Mouse (Mus musculus): ENCODE measurements around the gene Cacybp.
A peak's percentile ranks its signal among the peaks of the same experiment; 100 is the strongest.

Gene Cacybp

DNA sequence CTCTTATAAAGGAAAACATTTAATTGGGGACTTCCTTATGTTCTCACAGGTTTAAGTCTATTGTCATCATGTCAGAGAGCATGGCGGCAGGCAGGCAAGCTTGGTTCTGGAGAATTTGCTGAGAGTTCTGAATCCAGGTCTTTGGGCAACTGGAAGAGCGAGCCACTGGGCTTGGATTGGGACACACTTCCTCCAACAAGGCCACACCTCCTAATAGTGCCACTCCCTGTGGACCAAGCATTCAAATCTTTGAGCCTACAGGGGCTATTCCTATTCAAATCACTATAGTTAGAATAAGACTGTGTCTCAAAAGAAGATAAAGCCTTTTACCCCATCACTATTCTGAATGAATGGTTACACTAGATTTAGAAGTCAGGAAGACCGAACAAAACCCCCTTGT, 5.2 kb upstream of the Cacybp start:
- DNase-seq (ENCODE audit: low read depth in 1 of 2, low spot score in 2 of 2): no peak

- no peak for DNase-seq (ENCODE audit: low read depth in 1 of 2, low spot score in 2 of 2)
These were observed 1.5 kb upstream of the Cacybp start for GRCm38 (mm10) chr1:160214171-160214570.

DNA sequence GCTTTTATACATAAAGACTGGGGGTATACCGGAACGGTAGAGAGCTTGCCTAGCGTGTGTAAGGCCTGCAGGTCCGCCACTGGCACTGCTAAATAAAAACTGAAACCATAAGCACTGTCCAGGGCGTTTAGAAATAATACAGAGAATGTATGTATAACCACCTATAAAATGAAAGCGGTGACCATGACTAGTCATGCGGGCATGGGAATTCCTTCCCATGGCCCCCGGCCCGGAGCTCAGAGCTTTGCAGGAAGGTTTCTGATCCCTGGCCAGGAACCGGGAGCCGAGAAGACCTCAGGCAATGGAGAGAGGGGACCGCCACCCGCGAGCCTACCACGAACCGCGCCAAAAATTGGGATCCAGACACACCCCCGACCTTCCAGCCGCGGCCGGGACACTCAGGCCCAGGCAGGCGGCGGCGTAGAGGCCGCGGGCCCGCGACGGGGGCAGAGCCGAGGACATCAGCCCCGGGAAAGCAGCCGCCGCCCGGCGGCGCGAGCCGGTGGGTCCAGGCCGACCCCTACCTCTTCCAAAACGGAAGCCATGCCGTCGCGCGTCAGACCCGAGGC, 468 bp downstream of the Cacybp start:
- no peak for DNase-seq (ENCODE audit: low read depth in 1 of 2, low spot score in 2 of 2)

DNA sequence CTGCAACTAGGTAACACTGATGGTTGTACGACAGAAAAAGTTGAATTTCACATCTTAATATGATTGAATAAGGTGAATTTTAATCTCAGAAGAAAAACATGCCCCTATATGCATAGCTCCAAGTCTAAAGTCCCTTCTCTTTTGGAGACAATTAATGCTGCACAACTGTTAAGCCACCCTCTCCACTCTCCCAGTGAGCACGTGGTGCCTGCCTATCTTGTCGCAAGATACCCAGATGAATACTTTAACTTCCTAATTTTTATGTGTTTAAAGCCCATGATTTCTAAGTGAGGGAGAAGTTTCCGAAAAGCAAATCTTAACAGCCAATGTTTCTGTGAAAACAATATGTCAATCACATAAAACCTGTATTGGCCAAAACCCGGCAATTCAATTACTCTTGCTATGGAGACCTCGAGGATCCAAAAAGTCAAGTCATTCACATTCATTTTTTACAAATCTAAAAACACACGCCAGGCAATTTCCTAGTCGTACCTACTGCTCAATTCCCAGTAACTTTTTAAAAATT, 1.0 kb downstream of the Cacybp start:
- no peak for DNase-seq (ENCODE audit: low read depth in 1 of 2, low spot score in 2 of 2)

DNA sequence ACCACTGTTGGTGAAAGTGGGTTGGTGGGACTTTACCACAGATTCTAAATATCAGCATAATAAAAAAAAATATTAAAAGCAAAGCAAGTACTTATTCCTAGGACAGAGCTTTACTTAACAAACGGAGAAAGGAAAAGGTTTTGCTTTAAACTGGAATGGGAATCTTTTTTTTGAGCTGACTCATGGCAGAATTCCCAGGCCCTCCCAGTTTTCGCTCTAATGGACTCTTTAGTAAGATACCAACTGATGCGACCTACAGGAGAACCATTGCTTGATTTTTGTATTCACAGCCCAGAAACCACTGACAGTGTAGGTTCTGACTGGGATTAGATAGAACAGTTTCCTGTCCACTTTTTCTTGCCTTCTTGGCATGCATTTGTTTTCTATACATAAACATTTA, 2.1 kb downstream of the Cacybp start:
- no peak for DNase-seq (ENCODE audit: low read depth in 1 of 2, low spot score in 2 of 2)

- no peak for DNase-seq (ENCODE audit: low read depth in 1 of 2, low spot score in 2 of 2)
These were observed 2.8 kb downstream of the Cacybp start for GRCm38 (mm10) chr1:160209844-160210243.

- no peak for DNase-seq (ENCODE audit: low read depth in 1 of 2, low spot score in 2 of 2)
These were observed 7.2 kb downstream of the Cacybp start for GRCm38 (mm10) chr1:160205486-160205885.

- no peak for DNase-seq (ENCODE audit: low read depth in 1 of 2, low spot score in 2 of 2)
These were observed 17.4 kb downstream of the Cacybp start for GRCm38 (mm10) chr1:160195337-160195663.

GRCm38 (mm10) chr1:160194529-160195336, 17.9 kb downstream of the Cacybp start, which contains the start of gene Mrps14:
TSS of gene Mrps14 (plus strand) at chr1:160195215.
- DNase-seq (ENCODE audit: low read depth in 1 of 2, low spot score in 2 of 2): peak; percentile 98

DNA sequence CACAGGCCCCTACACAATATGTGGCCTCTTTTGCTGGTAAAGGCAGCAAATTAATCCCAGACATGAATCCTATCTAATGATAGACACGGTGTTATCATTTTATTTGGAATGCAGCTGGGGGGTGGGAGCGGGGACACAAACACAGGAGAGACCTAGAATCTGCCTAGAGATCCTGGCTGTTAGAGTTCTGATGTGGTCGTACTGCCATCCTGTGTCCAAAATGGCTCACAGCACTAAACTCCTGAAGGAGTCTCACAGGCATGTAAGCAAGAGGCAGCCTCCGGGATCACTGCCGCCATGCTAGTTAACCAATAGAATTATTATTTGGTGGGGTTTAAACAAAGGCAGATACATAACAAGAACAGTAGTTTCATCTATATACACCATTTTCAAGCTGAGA, 28.2 kb downstream of the Cacybp start:
- DNase-seq (ENCODE audit: low read depth in 1 of 2, low spot score in 2 of 2): no peak

- no peak for DNase-seq (ENCODE audit: low read depth in 1 of 2, low spot score in 2 of 2)
These were observed 31.5 kb downstream of the Cacybp start for GRCm38 (mm10) chr1:160181216-160181615.

DNA sequence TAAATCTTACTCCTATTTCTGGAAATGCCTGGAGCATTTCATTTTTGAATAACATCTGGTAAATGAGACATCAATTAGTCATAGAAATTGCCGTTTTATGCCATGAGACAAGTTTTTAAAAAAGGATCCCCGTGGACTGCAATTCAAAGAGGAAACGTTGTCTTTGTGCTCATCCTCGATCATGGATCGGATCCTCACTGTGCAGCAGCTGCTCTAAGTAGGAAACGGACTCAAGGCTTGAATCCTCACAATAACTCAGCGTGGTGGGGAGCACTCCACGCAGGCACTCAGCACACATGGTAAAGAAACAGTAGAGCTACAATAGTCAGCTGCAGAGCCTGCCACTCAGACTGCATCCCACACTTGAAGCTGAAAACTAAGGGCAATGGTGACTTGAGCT, 35.8 kb downstream of the Cacybp start:
- DNase-seq (ENCODE audit: low read depth in 1 of 2, low spot score in 2 of 2): no peak

DNA sequence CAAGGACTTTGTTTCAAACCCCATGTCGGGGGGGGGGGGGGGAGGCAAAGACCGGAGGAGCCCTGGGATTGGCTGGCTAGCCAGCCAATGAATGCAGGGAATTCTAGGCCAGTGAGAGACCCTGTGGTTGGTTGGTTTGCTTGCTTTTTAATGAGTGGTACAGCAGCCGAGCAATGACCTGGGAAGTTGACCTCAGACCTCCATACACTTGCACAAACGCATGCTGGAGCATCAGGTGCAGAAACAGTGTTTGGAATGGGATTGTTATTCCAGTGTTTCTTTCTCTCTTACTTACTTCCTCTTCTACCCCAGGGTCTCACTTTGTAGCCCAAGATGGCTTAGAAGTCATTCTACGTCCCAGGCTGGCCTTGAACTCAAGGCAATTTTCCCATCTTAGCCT, 46.1 kb downstream of the Cacybp start:
- DNase-seq (ENCODE audit: low read depth in 1 of 2, low spot score in 2 of 2): no peak

DNA sequence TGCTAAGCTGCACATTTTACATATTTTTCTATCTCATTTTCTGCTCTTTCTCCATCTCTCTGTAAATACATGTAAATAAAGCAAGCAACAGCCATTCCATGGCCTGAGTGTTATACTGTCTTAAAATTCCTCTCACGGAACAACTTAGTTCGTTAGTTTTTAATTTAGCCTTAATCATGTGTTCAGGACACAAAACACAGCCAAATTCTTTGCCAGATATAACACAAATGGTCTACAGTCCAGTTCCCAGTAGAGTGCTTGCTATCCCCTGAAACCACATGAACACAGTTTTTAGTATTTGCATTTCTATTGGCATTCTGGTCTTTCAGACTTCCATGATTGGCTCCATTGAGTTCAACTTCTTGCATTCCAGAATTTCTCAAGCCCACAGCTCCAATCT, 54.5 kb downstream of the Cacybp start:
- DNase-seq (ENCODE audit: low read depth in 1 of 2, low spot score in 2 of 2): no peak

DNA sequence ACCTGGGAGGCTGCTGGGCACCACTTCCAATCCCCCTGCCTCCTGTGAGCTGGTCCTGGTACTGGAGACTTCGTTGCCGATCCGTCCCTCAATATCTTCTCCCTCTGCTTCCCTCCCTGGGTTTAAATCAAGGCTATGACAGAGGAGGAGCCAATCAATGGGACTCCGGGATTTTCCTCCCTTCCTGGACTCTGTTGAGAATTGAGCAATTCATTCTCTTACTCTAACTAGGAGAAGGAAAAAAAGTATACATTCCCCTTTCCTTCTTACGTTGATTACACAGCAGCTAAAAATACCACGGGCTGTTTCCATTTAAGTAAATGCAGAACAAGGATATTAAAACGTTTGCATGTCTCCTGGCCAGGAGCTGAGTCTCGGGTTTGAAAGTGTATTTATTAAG, 59.2 kb downstream of the Cacybp start, which contains the start of gene Tnn:
Gene Tnn (minus strand): TSS at position 101 of the 400 bp plus-strand sequence.
- no peak for DNase-seq (ENCODE audit: low read depth in 1 of 2, low spot score in 2 of 2)

All from monocyte, adult 2 months (primary cell).